Mouse (Mus musculus): ENCODE measurements around the gene Miga1. TPM values are rescaled to one million over a fixed set of nuclear protein-coding genes. Genes with fewer than 3 reads are reported as not detected.

Miga1 gene
- total and polyA plus RNA-seq, 2 experiments, result 0.94 to 2.2 TPM

GRCm38 (mm10) chr3:152282126-152282525 lies 58.1 kb downstream of the Miga1 start:
- Histone ChIP-seq H3K9ac (ENCODE audit: low read depth, low read length) (no peak overlapping the region), H3K27ac (replicated peaks; ENCODE audit: insufficient read depth, low read depth, low read length) (no peak overlapping the region), H3K27me3 (ENCODE audit: control insufficient read depth, insufficient read depth, low read length) (no peaks in the 10 kb centered on the region), H3K4me1 (ENCODE audit: control insufficient read depth, insufficient read depth, low read length) (no peaks in the 10 kb centered on the region), H3K36me3 (ENCODE audit: control insufficient read depth, insufficient read depth, low read length) (no peaks in the 10 kb centered on the region), H3K4me3 (ENCODE audit: insufficient read depth, low read depth, low read length) (no peak overlapping the region), H3K79me2 (ENCODE audit: control insufficient read depth, insufficient read depth, low read length) (no peaks in the 10 kb centered on the region)
- TF ChIP-seq CTCF (IDR thresholded peaks at IDR 0.05; ENCODE audit: low read depth, low read length) (no peak), POLR2A (IDR thresholded peaks at IDR 0.05; ENCODE audit: extremely low read depth, insufficient read depth, low read length) (no peak)
- no peak for DNase-seq (ENCODE audit: extremely low read depth, low read depth, low spot score)
- 70% methylated on average over 3 of the region's 3 CpGs for WGBS

- no peaks in the 10 kb centered on the region for H3K4me1 ChIP-seq (ENCODE audit: control insufficient read depth, insufficient read depth, low read length)
- H3K27me3 ChIP-seq (ENCODE audit: control insufficient read depth, insufficient read depth, low read length), result no peaks in the 10 kb centered on the region
- no peak overlapping the region for H3K9ac ChIP-seq (ENCODE audit: low read depth, low read length)
- no peak for DNase-seq (ENCODE audit: extremely low read depth, low read depth, low spot score)
- no peak overlapping the region for H3K4me3 ChIP-seq (ENCODE audit: insufficient read depth, low read depth, low read length)
- no peaks in the 10 kb centered on the region for H3K36me3 ChIP-seq (ENCODE audit: control insufficient read depth, insufficient read depth, low read length)
- no peaks in the 10 kb centered on the region for H3K79me2 ChIP-seq (ENCODE audit: control insufficient read depth, insufficient read depth, low read length)
- TF ChIP-seq CTCF (IDR thresholded peaks at IDR 0.05; ENCODE audit: low read depth, low read length), result no peak
- TF ChIP-seq POLR2A (IDR thresholded peaks at IDR 0.05; ENCODE audit: extremely low read depth, insufficient read depth, low read length), result no peak
- WGBS, result 81% methylated on average over 2 of the region's 2 CpGs
- no peak overlapping the region for H3K27ac ChIP-seq (replicated peaks; ENCODE audit: insufficient read depth, low read depth, low read length)
These were observed 61.8 kb downstream of the Miga1 start for GRCm38 (mm10) chr3:152278431-152278830.

DNA sequence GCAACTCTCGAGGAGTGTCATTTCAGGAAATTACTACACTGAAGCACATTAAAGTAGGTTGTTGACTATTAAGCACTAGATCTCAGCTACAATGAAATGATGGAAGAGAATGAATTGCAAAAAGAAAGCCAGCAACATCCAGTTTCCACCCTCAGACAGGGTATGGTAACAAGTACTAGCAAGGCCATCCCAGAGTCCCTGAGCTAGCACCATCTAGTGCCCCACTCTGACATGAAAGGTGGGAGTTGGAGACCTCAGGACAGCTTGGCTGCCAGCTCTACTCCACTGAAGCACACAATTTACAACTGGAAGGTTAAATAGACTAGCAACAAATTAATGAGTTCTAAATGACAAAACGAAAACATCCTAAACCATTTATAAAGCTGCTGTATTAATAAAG lies 62.3 kb downstream of the Miga1 start:
- no peak for TF ChIP-seq CTCF (IDR thresholded peaks at IDR 0.05; ENCODE audit: low read depth, low read length)
- no peak for TF ChIP-seq POLR2A (IDR thresholded peaks at IDR 0.05; ENCODE audit: extremely low read depth, insufficient read depth, low read length)
- H3K9ac ChIP-seq (ENCODE audit: low read depth, low read length), result no peak overlapping the region
- H3K27me3 ChIP-seq (ENCODE audit: control insufficient read depth, insufficient read depth, low read length), result no peaks in the 10 kb centered on the region
- no peak overlapping the region for H3K27ac ChIP-seq (replicated peaks; ENCODE audit: insufficient read depth, low read depth, low read length)
- no peaks in the 10 kb centered on the region for H3K36me3 ChIP-seq (ENCODE audit: control insufficient read depth, insufficient read depth, low read length)
- no peaks in the 10 kb centered on the region for H3K4me1 ChIP-seq (ENCODE audit: control insufficient read depth, insufficient read depth, low read length)
- no peak for DNase-seq (ENCODE audit: extremely low read depth, low read depth, low spot score)
- no peak overlapping the region for H3K4me3 ChIP-seq (ENCODE audit: insufficient read depth, low read depth, low read length)
- H3K79me2 ChIP-seq (ENCODE audit: control insufficient read depth, insufficient read depth, low read length), result no peaks in the 10 kb centered on the region
- 92% methylated on average over 2 of the region's 2 CpGs for WGBS

DNA sequence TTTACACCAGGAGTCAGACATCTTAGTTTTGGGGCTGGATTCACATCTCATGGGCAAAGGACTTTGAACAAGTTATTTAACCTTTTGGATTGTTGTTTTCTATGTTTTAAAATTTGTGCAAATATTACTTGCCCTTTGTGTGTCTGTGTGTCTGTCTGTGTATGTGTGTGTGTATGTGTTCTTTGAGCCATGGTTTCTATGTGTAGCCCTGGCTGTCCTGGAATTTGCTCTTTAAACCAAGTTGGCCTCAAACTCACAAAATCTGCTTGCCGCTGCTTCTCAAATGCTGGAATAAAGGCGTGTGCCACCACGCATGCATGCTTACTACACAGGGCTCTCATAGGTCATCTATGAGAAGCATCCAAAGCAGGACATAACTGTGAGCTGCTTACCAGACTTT lies 63.3 kb downstream of the Miga1 start:
- no peaks in the 10 kb centered on the region for H3K27me3 ChIP-seq (ENCODE audit: control insufficient read depth, insufficient read depth, low read length)
- TF ChIP-seq CTCF (IDR thresholded peaks at IDR 0.05; ENCODE audit: low read depth, low read length) (no peak), POLR2A (IDR thresholded peaks at IDR 0.05; ENCODE audit: extremely low read depth, insufficient read depth, low read length) (no peak)
- no peak for DNase-seq (ENCODE audit: extremely low read depth, low read depth, low spot score)
- WGBS, result 93% methylated on average over 3 of the region's 3 CpGs
- H3K27ac ChIP-seq (replicated peaks; ENCODE audit: insufficient read depth, low read depth, low read length), result no peak overlapping the region
- H3K9ac ChIP-seq (ENCODE audit: low read depth, low read length), result no peak overlapping the region
- no peaks in the 10 kb centered on the region for H3K79me2 ChIP-seq (ENCODE audit: control insufficient read depth, insufficient read depth, low read length)
- H3K4me1 ChIP-seq (ENCODE audit: control insufficient read depth, insufficient read depth, low read length), result no peaks in the 10 kb centered on the region
- no peak overlapping the region for H3K4me3 ChIP-seq (ENCODE audit: insufficient read depth, low read depth, low read length)
- no peaks in the 10 kb centered on the region for H3K36me3 ChIP-seq (ENCODE audit: control insufficient read depth, insufficient read depth, low read length)

DNA sequence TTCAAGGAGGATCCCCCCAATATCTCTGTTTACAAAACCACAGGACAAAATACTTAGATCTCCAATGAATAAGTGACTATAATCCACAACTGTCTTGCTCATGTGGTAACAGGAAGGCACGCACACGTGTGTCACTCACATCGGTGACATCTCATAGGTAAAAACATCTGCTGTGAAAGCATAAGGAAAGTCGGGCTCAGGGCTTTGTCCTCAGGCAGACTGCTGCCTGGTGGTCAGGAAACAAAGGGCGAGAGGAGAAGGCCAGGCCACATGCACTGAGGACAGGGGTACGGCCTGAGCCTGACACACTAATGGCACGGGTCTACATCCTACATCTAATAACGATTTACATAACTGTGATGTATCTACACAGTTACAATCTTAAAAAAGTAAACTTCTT lies 65.2 kb downstream of the Miga1 start:
- Histone ChIP-seq H3K27ac (replicated peaks; ENCODE audit: insufficient read depth, low read depth, low read length) (no peak overlapping the region), H3K9ac (ENCODE audit: low read depth, low read length) (no peak overlapping the region), H3K4me1 (ENCODE audit: control insufficient read depth, insufficient read depth, low read length) (no peaks in the 10 kb centered on the region), H3K4me3 (ENCODE audit: insufficient read depth, low read depth, low read length) (no peak overlapping the region), H3K36me3 (ENCODE audit: control insufficient read depth, insufficient read depth, low read length) (no peaks in the 10 kb centered on the region), H3K27me3 (ENCODE audit: control insufficient read depth, insufficient read depth, low read length) (no peaks in the 10 kb centered on the region), H3K79me2 (ENCODE audit: control insufficient read depth, insufficient read depth, low read length) (no peaks in the 10 kb centered on the region)
- DNase-seq (ENCODE audit: extremely low read depth, low read depth, low spot score), result no peak
- TF ChIP-seq POLR2A (IDR thresholded peaks at IDR 0.05; ENCODE audit: extremely low read depth, insufficient read depth, low read length) (no peak), CTCF (IDR thresholded peaks at IDR 0.05; ENCODE audit: low read depth, low read length) (no peak)
- 85% methylated on average over 8 of the region's 8 CpGs for WGBS

GRCm38 (mm10) chr3:152272974-152273685 lies 67.1 kb downstream of the Miga1 start:
- WGBS, result 92% methylated on average over 20 of the region's 20 CpGs
- no peaks in the 10 kb centered on the region for H3K4me1 ChIP-seq (ENCODE audit: control insufficient read depth, insufficient read depth, low read length)
- H3K79me2 ChIP-seq (ENCODE audit: control insufficient read depth, insufficient read depth, low read length), result no peaks in the 10 kb centered on the region
- H3K4me3 ChIP-seq (ENCODE audit: insufficient read depth, low read depth, low read length), result no peak overlapping the region
- DNase-seq (ENCODE audit: extremely low read depth, low read depth, low spot score), result no peak
- H3K9ac ChIP-seq (ENCODE audit: low read depth, low read length), result no peak overlapping the region
- no peak overlapping the region for H3K27ac ChIP-seq (replicated peaks; ENCODE audit: insufficient read depth, low read depth, low read length)
- no peaks in the 10 kb centered on the region for H3K36me3 ChIP-seq (ENCODE audit: control insufficient read depth, insufficient read depth, low read length)
- TF ChIP-seq POLR2A (IDR thresholded peaks at IDR 0.05; ENCODE audit: extremely low read depth, insufficient read depth, low read length), result no peak
- no peak for TF ChIP-seq CTCF (IDR thresholded peaks at IDR 0.05; ENCODE audit: low read depth, low read length)
- H3K27me3 ChIP-seq (ENCODE audit: control insufficient read depth, insufficient read depth, low read length), result no peaks in the 10 kb centered on the region
